Mouse (Mus musculus): ENCODE data around the gene Rnf220. TPM values are rescaled to one million over a fixed set of nuclear protein-coding genes. Genes with fewer than 3 reads are reported as not detected.

The Rnf220 gene
- total RNA-seq, 2 experiments from 2014 or later: 67.8 to 72.4 TPM

DNA sequence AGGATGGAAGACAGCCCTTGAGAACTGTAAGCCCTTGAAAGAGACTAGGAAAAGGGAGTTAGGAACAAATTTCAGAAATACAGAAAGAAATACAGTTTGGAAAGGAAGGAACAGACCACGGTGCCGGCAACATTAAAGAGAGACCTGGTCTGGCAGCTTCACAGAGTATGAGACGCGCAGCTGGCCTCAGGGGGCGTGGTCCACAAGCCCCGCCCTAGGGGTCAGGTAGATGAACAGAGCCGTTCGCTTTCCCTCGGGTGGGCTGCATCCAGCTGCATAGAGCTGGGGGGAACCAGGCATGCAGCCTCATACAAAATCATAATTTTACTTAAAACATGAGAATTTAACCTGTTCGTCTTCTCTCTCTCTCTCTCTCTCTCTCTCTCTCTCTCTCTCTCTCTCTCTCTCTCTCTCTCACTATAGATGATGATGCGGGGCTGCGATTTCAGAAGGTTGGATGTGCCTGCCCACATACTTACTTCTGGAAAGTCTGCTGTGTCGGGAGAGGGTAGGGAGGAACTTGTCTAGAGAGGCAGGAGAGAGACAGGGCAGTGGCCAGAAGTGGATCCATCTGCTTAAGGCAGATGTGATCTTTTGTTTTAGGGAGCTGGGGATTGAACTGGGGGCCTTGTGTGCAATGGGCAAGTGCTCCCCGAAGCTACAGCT lies 59.7 kb downstream of the Rnf220 start:
- DNase-seq: no peak

DNA sequence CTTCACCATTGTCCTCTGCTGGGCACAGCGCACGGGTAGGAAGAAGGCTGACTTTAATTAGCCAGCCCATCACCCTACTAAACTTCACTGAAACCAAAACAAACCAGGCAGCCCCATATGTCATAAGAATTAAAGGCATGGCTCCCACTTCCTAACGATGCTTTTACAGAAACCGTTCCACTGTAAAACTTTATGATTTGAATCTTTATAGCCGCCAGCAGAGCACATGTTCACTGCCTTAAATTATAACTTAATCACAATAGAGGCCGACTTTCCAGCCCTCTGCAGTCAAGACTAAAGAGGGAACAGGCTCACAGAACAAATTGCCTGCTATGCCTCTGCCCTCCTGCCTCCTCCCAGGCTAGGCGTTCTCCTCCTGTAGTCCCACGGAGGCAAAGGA lies 62.5 kb downstream of the Rnf220 start:
- DNase-seq: no peak

DNA sequence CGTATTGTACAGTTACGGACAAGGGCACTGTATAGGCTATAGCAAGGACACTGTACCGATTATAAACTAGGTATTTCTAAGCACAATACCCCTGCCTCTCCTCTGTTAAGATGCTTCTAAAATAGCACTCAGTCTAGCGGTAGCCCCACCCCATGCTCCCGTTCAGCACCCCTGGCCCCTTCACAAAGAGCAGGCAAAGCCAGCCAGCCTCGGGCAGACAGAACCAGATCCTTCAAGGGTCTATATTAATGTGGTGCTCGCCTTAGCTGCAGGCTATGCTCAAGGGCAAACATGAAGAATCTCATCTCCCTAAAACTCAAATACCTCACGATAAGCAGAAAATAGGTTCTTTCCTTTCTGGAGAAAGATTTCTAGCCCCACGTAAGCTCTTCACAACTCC lies 67.2 kb downstream of the Rnf220 start:
- DNase-seq: no peak

DNA sequence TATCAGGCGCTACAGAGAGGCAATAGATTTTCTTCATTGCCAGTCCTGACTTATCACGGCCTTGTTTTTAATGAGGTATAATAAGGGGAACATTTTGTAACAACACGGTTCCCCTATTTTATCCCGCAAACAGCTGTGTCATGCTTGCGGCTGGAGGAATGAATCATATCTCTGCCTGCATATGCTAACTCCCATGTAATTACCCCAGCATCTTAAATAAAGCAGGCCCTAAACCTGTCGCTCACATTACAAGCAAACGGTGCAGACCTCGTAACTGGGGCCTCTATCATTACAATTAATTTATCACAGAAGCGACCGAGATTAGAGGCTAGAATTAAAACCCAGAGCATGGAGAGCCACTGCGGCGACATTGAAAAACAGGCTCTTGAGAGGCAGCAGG lies 69.3 kb downstream of the Rnf220 start:
- DNase-seq: no peak

DNA sequence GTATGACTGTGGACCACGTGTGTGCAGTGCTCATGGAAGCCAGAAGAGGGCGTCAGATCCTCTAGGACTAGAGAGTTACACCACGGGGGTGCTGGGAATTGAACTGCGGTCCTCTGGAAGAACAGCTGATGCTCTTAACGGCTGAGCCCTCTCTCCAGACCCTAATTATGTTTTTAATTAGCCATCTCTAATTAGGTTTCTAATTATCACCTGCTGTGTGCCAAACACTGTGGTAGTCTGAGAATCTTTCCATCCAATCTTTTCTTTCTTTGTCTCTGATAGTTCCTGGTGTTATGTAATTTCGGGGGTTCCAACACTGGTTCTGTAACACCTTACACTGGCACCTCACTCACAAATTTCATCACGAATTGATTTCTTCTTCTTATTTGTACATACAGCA lies 75.8 kb downstream of the Rnf220 start:
- DNase-seq: no peak

DNA sequence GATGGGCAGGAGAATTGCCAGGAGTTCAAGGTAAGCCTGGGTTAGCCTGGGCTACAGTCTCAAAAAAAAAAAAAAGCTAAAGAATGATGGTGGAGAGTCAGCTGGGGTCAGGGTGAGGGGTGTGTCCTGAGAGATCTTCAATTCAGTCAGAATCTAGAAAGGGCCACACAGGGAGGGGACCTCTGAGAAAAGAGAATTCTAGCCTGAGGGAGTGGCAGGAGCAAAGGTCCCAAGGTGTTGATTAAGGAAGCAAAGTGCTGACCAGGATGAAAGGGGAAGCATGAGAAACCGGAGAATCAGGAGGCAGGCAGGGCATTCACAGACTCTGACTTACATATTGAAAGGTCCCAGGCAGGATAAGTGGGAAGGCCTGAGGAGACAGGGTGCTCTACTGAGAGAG lies 80.0 kb downstream of the Rnf220 start:
- no peak for DNase-seq

DNA sequence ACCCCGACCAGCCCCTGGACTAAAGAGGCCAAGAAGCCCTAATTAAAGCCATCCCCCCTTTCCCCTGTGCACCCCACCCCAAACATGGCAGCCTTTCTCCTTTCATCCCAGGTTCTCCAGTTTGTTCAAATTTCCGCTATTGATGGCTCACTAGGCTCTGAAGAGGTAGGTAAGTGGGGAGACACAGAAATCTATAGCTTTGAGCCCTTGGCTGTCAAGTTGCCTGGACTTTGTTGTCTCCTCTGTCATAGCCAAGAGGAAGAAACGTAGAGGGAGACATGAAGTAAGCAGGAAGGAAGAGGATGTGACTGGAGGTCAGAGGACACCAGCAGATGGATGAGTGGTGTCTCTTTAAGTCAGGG lies 86.8 kb downstream of the Rnf220 start:
- no peak for DNase-seq

DNA sequence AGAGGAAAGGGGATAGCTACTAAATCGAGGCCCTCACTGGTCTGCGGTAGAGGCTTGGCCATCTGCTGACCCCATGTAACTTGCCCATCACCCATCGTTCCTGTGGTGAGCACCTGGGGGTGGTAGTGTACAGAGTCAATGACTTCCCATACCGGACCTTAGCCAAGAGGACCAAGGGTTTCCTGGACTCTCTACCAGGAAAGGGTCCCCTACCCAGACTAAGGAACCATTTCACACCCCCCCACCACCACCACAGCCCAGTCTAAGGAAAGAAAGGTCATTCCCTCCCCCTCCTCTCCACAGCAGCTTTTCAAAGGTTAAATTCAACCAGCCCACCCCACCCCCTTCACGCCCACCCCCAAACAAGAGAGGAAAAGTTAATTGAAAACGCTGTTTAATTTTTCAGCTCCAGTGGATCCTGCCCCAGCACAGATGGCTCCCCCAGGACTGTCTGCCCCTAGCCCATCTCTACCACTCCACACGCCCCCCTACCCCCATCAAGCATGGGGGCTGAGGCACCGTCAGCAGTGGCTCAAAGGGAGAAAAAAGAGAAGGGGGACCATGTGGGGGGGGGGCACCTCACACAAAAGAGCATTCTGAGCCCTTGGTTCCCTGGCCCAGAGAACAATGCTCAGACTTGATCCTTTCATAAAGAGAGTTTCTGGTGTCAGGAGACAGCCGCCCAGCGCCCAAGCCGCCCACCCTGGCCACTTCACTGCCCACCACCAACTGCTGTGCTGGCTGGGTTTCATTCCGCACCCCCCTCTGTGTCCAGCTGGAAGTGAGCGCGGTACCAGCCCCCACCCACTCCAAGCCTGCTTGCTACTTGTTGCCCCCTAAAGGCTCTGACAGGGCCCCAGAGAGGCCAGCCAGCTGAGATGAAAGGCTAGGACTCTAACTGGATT lies 87.5 kb downstream of the Rnf220 start:
- DNase-seq: no peak

DNA sequence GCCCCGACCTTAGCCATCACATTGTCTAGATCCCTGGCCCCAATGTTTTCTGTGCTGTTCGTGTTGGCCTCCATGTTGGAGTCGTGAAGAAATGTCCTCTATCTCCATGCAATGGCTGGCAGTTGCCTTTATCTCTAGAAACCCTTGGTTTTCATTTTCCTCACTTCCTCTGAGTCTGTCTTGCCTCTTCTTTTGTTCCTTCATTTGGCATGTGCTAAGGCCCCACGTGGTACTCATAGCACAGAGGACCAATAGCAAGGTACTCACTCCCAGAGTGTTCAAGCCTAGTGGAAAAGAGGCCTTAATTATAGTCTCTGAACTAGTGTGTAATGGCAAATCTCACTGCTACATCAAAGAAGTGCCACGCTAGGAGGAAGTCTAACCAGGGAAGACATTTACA lies 88.9 kb downstream of the Rnf220 start:
- no peak for DNase-seq

DNA sequence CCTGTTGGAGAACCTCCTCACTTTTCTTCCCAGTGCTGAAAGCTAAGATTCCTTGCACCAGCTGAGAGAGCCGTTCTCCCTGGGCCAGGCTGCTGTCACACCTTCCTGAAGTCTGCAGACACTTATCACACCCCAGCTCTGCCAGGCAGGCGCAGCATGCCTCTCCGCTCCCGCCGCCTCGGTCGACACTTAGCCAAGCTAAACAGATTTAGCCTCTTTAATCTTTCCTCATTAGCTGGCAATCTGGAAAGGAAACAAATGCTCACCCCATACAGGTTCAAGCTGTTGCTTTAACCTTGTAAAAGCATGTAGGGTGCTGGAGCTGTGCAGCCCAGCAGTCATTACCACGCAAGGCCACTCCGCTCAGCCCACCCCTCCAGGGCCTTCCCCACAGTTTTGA lies 90.9 kb downstream of the Rnf220 start:
- DNase-seq: no peak

DNA sequence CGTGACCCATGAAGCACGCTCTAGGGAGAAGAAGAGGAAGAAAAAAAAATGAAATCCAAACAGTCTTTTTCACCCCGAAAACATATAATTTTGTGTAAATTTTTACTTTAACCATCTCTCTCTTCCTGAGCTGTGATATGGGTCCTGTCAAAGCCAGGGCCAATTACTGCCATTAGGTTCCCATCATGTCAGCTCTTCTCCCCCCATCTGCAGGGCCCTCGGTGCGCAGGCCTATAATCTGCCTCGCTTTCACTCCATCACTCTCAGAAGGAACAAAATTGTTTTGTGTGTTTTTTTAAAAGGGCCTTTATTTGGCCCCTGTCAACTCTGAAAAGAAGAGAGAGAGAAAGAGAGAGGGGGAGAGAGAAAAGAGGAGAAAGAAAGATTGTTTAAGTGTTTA lies 91.6 kb downstream of the Rnf220 start:
- DNase-seq: no peak

DNA sequence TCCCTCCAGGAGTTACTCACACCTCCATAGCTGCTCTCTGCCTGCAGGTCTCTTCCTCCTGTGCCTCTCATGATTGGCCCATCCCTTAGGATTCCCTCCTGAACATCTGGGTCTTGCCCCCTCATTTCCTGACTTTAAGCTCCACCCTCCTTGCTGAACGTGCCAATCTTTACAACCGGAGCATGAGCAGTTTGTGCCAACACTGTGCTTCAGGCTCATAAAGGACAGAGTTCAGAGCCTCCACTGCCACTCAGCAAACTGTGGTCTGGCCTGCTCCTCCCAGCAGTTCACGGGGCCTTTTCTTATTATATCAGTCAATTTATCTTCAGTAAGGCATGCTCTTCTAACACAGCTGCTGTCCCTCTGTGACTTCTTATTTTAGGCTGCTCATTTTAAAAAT lies 93.4 kb downstream of the Rnf220 start:
- no peak for DNase-seq

DNA sequence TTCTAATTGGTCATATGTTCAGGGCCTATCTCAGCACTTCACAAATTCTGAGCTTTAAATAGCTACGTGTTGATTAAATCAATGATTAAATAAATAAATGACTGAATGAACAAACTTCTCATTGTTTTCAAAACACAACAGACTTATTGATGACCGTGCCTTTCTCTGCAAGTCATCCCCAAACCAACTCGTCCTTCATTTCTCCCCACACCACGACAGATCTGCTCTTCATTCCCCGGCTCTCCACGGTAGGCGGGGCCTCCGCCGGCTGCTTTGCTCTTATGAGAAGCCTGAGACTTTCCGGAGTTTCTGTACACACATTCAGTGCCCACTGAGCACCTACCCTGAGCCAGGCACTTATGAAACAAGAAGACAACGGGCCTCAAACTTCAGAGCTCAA lies 99.7 kb downstream of the Rnf220 start:
- DNase-seq: no peak

DNA sequence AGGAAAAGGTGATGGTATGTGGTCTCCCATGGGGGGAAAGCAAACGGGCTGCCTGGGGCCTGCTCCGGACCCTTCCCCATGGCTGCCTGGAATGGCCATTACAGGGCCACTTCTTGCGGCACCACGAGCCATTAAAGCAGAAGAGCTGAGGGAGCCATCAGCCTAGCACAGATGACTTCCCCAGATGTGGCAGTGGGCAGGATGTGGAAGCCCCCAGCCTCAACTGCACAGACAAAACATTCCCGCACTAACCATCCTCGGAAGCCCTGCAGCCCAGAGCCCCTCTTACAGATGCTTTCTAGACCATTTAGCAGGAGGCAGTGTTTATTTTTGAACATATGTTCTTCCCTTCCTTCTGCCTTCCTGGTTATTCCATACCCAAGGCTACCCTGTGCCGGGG lies 103.8 kb downstream of the Rnf220 start:
- DNase-seq: no peak

DNA sequence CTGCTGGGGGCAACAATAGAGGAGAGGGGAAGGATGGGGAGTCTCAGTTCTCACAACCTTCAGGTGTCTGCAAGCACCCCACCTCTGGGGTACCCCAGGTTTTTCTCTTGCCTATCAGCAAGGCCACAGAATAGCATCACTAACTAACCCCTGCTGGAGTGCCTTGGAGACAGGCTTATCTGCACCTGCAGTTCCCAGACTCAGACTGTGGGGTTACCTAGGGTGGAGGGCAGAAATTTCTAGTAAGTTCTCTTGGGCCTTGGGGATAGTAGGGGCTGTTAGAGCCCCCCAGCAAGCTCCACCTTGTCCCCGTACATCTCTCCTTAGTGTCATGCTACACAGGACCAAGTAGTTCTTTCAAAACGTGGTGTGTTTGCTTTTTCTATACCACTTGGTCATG lies 104.5 kb downstream of the Rnf220 start:
- DNase-seq: no peak

DNA sequence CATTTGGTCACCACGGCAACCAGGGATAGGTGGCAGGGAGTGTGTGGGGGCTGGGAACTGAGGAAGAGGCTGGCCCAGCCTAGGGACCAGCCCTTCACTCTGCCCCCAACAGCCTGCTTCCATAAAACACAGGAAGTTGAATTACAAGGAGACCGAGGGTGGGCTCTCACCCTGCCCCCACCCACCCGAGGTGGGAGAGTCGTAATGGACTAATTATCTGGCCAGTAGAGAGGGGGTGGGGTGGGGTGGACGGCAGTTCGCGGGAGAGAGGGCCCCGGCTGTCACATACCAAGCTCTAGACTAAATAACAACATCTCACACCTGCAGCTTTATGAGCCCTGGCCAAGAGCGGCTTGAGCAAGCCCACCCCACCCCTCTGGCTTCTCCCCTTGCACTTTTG lies 104.9 kb downstream of the Rnf220 start:
- DNase-seq: no peak

DNA sequence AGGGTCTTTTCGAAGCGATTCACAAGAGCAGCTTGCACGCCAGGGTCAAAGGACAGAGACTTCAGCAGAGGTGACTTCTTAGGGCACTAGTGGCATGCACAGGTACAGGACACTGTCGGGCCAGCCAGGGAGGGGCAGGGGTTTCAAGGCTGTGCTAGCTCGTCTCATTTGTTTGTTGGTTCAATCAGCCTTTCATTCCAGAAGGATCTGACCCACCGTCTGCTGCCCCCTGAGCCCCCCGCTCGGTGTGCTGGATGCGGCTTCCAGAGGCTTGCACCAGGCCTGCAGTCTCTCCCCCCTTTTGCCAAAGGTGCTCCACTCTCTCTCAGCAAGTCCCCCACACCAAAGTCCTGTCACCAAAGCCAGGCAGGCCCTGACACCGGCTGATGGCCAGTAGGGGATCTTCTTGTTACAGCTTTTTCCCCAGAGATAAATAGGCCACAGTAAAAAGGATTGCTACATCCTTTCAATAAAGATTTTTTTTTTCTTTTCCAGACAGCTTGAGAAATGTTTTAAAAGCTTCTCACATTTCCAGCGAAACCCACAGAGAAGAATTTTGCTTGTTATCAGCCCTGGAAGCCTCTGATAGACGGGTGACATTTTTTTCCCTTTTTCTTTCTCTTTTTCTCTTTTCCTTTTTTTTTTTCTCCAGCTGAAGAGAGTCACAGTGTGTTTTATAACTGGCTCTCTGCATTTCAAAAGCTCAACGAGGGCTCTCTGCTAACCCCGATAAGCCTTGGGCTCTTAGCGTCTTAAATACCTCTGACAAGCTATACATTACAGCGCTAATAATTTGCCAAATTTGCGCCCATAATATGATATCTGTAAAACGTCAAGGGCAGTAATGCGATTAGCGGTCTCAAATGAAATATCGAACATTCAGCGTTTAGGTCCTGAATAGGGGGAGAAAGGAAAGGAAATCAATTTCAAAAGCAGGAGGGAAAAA lies 105.7 kb downstream of the Rnf220 start:
- no peak for DNase-seq

DNA sequence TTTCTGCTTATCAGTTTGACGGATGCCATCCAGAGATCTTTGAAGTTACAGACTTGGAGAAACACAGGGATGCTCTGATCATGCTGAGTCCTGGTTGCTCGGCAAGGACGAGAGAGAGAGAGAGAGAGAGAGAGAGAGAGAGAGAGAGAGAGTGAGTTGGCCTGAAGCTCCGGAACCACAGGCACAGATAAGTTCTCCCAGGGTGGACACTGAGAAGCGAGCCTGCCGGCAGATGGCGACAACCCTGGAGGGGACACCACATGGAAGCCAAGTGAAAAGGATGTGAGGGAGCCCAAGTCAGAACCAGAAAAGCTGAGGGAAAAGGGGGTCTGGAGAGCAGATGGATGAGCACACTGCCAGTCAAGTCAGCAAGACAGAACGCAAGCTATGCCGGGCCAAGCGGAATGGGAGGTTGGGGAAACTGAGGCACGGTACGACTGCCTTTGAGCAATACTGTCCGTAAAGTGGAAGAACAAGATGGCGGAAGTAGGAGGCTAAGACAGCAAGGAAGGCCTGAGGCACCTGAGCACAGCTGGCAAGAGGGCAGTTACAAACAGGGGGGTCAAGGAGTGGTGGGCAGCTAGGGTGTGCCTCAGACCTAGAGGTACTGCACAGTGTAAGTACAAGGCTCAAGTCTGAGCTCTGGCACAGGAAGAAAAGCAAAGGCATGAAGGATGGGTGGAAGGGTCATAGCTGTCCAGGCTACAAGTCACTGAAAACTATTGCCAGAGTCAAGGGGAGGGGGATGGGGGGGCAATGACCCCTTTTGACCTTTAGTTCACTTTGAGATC lies 107.4 kb downstream of the Rnf220 start:
- DNase-seq: peak; percentile 28

DNA sequence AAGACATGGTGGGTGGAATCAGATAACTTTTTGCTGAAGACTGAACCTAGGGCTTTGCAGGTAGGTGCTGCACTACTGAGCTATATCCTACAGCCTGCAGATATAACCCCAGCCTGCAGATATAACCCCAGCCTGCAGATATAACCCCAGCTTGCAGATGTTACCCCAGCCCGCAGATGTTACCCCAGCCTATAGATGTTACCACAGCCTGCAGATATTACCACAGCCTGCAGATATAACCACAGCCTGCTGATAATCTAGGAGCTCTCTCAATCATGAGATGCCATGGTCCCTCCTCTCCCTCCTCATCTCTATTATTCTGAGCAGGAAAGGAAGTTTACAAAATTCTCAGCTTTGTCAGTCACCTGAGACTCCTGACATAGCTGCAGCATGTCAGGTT lies 111.6 kb downstream of the Rnf220 start:
- no peak for DNase-seq

DNA sequence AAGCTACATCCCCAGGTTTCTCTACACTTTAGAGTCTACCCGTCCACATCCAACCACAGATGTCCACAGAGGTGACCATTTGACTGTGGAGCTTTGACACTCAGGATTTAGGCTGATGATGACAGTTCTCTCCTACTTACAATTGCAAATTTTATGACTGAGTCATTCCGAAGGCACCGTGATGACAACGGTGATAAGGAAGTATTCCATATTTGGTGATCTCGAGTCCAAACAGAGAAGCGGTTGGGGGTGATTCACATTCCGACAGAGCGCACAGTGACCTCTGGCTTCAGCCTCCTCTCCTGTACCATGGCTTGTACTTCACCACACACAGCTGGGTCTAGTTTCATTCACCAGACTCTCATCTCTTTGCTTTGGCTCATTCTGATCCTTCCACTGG lies 115.0 kb downstream of the Rnf220 start:
- DNase-seq: no peak

DNA sequence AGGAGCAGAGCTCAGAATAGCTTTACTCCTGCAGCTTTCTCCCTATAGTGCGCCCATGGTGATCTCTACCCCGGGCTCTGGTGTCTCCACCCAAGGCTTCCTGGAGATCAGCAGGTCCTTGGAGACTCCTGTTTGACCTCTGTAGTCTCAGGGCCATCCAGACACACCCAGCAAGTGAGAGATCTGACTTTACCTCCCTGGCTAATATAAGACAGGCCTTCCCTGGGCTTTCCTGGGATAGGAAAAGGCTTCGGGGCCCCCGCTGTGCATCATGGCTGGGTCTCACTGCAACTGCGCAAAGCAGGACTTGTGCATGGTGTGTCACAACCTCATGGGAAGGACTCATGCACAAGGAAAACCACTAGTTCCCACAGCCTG lies 116.3 kb downstream of the Rnf220 start:
- DNase-seq: no peak
